Mouse (Mus musculus): Measurements from ENCODE around the gene Zswim7.

Zswim7 gene

DNA sequence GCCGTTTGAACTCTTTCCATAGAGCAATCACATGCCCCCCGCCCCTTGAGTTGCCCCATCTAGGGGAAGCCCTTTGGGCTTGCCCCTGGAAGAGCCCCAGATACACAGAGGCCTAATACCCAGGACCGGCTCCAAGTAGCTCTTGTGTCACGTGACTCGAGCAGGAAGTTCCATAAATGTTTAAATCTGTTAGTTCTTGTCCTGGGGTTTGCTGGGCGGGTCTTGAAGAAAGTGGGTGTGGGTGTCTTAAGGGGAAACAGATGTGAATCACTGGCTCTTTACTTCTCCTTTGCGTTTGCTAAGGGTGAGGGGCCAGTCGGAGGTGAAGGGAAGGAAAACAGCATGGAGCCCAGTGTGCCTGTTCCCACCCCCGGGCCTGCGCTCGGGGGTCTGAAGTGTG, 30.1 kb downstream of the Zswim7 start:
- DNase-seq, result no peak

- peak; percentile 12 for DNase-seq
Observed at GRCm38 (mm10) chr11:62249266-62250037, 31.7 kb downstream of the Zswim7 start.

GRCm38 (mm10) chr11:62248401-62249244, 32.6 kb downstream of the Zswim7 start, which contains the start of gene Adora2b:
Adora2b (plus strand) TSS chr11:62248984.
- DNase-seq, result peak; percentile 77

DNA sequence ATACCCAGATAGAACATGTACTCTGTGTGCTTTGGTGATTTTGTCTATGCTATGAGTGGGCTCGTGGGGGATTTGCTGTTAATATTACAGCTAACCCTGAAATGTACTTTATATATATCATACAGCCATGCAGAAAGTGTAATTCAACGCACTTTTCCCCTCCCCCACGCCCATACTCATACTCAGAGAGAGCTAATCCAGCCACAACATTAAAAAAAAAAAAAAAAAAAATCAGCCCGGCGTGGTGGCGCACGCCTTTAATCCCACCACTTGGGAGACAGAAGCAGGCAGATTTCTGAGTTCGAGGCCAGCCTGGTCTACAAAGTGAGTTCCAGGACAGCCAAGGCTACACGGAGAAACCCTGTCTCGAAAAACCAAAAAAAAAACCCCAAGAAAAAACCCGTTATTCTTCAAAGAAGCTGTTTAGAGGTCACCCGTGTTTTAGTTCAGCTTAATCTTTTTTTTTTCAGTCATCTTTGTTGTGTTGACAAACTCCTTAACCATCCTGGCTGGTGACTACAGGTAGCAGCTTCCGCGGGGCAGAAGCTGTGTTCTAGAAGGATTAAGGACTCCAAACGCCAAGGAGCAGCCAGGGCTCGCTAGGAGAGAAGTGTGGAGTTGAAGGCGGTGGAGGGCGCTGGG, 33.3 kb downstream of the Zswim7 start:
- DNase-seq, result no peak

GRCm38 (mm10) chr11:62244471-62244870, 36.7 kb downstream of the Zswim7 start:
- DNase-seq, result no peak

- DNase-seq, result no peak
Observed at GRCm38 (mm10) chr11:62243871-62244270, 37.3 kb downstream of the Zswim7 start.

DNA sequence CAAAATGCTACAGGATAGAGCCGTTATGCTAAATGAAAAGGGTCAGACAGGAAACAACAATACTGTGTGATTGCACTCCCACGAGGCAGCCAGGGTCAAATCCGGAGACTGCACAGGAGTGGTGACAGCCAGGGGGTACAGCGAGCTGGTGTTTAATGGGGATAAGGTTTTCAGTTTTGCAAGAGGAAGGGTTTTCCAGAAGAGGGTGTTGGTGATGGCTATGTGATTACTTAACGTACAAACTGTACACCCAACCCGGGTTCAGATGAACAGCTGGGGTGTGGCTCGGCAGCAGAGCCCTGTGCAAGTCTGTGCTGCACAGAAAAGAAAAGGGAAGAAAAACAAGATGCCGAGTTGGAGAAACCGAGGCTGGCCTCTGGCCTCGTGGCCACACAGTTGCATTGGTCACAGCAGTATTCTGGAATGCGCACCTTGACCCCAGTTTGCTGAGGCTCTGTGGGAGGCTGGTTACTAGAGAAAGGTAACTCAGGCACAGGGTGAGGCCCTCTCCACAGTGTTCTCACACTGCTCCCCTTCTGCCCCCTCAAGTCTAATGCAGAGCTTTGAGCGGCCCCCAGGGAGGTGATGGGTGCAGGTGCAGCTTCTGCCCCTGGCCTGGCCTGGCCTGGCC, 40.4 kb downstream of the Zswim7 start:
- no peak for DNase-seq

DNA sequence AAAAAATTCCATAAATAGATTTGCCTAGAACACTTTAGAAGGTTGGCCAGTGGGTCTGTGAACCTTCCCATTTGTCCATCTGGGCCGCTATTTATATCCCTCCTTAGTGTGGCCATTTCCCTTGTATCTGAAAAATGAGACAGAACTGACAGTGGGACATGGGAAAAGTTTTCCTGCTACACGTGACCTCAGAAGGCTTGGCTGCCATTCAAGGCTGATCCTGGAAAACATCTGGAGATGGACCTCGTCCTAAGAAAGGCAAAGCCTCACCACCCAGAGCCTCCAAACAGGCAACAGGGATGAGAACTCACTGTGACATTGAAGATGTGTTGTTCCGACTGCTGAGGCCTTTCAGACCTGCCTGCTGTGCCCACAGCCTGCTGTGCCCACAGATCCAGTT, 56.4 kb downstream of the Zswim7 start:
- DNase-seq, result no peak

DNA sequence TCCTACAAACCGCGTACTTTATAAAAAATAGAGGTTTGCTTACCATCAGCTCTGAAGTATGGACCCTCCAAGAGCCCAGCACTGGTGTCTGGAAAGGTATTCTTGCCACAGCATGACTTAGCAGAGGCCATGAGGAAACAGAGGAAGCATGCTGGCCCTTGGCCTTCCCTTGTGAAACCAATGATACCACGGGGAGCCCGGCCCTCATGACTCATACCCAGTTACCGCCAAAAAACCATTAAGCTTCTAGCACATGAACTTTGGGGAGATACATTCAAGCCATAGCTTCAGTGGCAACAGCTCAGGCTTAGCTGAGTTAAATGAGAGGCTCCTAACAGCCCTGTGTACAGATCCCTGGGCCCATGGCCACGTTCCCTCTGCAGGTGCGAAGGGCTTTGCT, 57.2 kb downstream of the Zswim7 start:
- no peak for DNase-seq

GRCm38 (mm10) chr11:62223416-62223815, 57.8 kb downstream of the Zswim7 start:
- no peak for DNase-seq

DNA sequence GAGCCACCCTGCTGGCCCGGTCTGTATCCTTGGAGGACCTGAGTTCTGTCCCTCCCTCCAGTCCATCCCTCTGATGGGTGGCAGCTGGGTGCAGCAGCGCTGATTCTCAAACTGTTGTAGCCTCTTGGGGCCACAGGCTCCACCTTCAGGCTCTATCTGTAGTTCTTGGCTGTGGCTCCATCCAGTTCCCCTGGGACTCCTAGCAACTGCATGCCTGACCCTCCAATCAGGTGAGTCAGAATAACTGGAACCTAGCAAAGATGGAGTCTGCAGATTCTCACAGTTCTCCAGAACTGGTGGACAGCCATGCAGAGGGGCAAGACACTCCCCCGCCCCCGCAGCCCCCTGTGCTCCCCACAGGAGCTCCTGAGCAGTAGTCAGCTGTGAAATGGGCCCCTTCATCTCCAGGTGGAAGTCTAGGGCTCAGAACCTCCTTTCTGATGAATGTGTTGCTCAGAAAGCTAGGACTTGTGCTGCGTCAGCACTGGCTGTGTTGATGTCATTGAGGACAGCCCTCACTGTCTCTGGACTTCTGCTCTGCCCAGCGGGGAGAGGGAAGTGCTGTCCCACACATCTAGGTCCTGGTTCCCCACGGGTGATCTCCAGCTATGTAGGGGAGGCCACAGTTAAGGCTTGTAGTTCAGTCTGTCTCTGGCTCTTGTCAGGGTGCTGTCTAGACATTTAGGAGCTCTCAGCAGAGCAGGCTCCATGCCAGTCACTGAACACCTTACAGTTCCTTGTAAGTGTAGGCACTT, 60.2 kb downstream of the Zswim7 start:
- DNase-seq, result no peak

GRCm38 (mm10) chr11:62217751-62218150, 63.4 kb downstream of the Zswim7 start:
- no peak for DNase-seq

Data from thymus, postnatal 14 days (tissue).